Mouse (Mus musculus): ENCODE data around the gene Chl1.

Gene Chl1

DNA sequence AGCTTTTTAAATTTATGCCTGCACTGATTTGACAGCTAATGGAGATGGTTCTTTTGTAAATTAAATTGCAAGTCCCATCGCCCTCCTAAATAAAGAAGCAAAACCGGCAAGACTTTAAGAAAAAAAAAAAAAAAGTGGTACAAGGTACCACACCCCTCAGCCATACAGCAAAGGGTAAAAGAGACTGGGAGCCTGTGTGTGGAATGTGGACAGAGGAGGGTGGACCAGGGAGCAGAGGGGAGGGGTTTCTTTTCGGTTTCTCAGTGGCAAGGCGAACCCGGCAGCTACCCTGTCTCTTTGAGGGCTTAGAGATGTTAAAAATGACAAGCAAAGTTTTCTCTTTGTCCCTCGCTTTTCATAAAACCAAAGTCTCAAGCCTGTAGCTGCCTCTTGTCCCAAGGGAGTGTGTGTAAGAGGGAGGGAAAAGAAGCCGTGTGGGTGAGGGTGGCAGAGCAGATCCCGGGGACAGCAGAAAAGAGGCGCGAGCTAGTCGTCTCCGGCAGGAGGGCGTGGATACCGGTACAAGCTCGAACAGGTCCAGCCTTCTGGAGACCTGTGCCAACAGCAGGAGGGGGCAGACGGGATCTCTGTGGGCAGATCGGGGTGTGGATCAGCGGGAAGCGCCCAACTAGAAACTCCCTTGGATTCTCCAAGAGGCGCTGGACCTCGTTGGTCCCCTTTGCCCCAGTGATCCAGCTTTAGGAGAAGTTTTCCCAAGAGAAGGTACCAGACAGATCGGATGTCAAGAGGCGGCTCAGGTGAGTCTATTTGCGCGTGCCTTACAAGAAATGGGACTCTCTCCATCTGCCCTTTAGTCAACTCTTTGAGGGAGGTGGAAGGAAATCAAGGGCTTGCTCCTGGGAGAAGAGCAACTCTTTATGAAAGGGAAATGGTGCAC lies at the start of gene Chl1:
TSS of gene Chl1 (plus strand) at position 195 of the 898 bp plus-strand sequence.
- peak; percentile 70 to 72 for DNase-seq

DNA sequence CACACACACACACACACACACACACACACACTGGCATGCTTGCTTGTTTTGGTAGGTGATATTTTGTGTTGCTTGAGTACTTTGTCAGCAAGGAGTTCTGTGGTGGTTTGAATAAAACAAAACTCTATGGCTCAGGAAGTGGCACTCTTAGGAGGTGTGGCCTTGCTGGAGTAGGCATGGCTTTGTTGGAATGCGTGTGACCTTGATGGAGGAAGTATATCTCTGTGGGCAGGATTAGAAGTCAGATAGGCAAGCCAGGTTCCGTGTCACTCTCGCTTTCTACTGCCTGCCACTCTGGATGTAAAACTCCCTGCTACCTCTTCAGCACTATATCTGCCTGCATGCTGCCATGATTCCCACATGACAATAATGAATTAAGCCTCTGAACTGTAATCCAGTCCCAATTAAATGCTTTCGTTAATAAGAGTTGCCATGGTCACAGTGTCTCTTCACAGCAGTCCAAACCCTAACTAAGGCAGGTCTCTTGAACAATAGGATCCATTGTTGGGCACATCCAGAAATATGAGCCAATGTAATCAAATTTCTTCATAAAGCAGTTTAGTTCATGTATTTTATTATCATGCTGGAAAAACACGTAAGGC lies 44.8 kb upstream of the Chl1 start:
- no peak for DNase-seq

DNA sequence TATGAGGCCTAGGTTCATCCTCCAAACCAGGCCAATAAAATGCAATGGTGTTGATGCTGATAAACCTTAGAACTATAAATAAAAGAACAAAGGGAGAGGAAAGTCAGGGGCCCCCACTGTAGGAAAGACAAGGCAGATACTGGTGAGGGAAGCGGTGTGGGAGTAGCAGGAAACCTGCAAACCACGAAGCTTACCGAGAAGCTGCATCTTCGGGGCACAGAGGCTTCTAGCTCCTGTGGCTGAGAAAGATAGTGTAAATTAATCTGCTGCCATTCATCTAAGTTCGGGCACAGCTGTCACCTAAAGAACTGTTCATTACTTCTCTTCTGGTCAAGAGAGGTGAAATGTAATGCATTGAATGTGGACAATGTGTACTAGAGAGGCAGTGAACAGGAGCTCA lies 37.1 kb upstream of the Chl1 start:
- no peak for DNase-seq

DNA sequence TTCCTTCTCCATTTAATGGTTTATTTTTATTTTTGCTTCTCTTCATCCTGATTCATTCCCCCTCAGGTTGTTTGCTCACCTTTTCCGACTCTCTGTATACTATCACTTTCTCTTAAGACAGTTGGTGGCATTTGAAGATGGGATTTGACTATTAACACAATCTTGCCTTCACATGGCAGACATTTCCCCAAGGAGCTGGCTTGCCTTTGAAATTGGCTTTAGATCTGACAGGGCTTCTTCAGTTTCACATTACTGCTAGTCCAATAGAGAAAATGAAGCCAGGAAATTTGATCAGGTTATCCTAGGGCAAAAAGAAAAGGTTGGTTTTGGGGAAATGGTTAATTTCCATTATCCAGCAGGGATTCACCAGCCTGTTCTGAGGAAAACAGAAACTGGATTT lies 23.2 kb upstream of the Chl1 start:
- DNase-seq, result no peak

DNA sequence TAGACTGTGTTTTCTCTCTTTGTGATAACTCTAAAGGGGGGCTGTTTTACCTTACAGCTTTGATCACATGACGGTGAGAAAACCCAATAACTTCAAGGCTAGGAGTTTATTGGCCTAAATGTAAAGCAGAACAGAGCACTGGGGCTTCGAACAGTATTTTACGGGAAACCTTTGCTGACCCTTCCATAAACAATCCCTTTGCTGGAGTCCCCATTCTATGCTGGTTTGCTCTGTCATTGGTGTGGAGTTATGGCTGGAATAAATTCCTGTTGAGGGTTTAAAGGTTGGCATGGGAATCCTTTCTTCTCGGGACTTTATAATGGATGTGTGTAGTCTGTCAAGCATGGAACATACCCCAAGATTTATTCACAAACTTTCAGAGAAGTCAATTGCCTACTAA lies 12.0 kb upstream of the Chl1 start:
- no peak for DNase-seq

DNA sequence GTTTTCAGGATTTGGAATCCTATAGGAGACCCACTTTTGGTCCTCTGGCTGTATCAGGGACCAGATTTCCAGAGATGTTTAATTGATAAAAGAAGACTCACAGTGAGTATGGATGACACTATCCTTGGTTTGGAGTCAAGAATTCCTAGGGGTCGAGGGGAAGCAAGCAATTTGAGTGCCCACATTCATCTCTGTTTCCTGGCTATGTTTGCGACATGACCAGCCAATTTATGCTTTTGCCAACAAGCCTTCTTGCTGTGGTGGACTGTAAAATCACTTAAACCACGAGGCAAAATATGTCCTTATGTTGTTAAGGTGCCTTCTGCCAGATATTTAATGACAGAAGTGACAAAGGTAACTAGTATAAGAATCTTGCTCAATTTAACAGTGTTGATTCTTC lies 6.3 kb upstream of the Chl1 start:
- DNase-seq, result no peak

DNA sequence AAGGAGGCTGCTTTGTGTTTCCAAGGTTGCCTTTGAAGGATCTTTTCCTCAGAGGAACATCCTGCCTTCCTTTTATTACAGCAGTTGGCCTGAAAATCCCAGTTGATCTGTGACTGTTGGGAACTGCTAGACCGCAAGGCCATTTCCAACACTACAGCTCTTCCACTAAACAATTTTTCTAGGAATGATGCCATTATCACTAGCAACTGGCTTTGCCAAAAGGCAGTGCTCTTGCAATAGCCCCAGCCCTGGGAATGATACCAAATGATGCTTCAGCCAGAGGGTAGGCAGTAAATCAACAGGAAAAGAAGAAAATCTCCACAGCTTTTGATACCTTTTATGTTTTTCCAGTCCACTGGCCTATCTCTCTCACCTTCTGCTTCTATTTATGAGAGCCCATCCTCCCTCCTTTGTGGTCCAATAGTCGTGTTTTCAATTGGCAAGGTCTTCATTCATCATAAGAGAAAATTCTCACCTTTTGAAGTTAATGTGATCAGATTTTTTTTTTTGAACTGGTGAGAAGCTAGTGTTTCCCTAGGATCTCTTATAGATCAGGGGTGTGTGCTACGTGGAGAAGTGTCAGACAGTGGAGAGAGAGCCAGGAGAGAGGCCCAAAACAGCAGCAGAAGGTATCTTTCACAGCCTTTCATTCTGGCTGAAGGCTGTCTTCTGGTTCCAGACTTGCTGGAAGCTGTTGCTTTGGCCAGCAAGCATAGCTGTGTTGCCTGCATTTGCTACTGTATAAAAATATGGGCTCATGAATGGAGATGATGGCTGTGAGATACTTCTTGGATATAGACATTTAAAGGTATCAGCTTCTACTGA lies 2.4 kb upstream of the Chl1 start:
- peak; percentile 22 to 41 for DNase-seq

DNA sequence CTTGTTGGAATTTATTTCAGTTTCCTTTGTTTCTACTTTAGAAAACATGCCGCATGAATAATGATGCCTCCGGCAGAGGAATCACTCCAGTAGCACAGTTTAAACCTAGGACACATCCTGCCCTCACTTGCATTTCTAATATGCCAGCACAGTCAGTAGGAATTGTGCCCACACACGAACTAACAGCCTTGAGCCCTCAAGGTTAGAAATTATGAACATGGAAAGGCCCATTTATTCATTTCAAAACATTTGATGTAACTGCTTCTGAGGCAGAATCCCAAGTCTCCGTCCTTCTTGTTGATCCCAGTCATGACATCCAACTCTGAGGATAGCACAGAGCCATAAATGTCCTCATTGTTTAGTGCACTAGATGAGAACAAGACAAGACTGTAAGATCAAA lies 790 bp upstream of the Chl1 start:
- no peak for DNase-seq

DNA sequence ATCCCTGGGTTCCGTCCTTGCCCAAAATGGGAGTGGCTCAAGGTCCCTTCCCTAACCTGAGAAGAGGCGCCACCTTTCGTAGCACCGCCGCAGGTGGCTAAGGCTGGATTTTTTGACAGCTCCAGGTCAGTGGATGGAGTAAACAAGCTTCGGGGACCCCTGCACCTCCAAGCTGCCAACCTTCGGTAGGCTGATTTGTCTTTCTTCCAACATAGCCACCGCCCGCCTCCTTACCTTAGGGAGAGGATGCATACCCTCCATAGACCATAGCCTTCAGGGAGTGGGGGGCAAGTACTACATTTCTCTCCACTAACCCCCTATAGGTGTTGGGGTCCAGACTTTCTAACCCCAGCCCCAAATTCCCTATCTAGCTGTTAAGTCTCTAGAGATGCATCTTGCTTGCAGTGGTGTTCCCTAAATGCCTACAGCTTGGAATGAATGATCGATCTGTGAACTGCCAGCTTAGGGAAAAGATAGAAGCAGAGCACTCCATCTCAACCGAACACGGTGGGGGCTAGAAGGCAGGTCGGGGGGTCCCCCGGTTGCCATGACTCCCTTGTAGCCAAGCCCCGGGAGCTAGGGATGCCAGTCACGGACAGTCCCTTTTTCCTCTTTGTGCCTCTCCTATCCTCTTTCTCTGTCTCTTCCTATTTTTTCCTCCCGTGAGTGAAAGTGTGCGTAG lies 1.0 kb downstream of the Chl1 start:
- peak; percentile 65 to 69 for DNase-seq

DNA sequence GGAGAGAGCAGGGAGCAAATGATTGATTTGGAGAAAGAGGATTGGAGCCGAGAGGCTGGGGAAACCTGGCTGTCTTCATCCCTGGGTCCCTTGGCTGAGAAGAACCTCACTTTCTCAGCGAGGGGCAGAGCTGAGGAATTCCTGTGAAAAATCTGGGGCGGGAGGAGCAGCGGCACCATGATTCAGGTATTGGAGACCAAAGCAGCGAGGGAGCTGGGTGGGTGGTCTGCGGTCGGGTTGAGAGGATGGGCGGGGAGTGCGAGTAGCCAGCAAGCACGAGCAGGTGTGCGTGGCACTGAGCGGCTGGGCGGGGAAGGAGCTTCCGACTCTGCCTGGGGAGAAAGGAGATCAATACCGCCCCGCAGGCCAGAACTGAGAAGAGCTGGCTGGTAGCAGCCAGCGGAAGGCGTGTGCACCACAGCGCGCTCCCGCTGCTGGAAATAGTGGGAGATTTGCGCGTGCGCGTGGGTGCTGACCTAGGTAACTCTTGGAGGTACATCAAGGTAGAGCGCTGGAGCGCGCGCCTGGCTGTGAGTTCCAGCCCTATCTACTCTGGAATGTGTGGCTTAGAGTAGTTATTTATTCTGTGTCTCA lies 1.7 kb downstream of the Chl1 start:
- DNase-seq, result peak; percentile 87 to 88

DNA sequence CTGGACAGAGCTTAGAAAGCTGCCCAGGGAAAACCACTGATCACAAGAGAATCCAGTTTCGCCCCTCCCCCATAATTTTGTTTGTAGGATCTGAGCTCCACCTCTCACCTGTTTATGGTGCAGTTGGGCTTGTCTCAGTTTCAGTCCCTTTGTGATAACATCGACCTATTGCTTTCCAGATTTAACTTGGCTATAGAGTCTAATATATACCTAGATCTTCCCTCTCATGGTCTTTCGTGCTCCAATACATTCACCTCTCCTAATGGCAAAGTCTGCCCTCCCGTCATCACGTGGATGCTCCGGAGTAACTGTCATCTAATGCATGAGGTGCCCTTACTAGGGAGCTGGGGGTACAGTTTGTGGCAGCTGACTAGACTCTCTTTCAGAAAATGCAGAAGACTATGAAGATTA lies 2.5 kb downstream of the Chl1 start:
- DNase-seq, result peak; percentile 33 to 57

DNA sequence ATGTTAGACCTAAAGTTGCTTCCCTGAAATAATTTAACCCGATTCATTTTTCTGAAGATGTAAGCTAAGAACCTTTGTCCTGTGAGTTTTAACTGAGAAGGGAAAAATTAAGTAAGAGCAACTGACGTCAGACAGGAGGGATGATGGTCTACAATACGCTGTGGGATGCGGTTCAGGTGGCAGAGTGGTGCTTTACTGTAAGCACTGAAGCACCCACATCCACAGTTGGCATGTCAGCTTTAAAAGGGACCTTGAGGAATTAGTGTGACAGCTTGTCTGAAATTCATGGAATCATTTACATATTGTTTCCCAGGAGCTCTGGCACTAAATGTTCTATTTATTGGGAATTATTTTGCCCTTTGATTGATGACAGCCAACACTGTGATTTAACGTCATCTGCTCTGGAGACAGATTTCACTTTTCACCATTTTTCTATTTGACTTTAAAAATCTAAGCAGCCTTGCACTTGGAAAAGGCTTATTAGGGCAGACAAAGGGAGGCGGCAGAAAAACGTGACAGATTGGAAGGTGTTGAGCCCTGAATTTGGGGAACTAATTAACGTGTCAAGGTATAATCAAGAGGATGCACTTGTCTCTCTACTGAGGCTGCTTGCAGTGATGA lies 3.3 kb downstream of the Chl1 start:
- DNase-seq, result peak in 1 of 2 experiments; percentile 41

DNA sequence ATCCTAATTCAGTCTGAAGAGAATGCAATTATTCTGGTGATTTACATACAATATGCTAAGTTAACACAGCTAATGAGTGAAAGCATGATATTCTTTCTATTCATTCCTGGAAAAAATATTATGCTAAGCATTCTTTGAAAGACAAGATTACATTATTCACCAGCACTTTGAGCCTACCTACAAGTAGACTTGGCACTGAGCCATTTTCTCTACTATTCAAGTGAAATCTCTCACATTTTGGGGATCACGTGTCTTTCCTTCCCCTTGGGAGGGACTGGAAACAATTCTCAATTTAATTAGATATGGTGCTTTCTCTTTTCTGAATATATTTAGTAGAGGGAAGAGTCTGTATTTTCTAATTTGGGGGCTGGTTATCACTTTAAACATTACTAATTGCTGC lies 4.0 kb downstream of the Chl1 start:
- DNase-seq, result no peak

DNA sequence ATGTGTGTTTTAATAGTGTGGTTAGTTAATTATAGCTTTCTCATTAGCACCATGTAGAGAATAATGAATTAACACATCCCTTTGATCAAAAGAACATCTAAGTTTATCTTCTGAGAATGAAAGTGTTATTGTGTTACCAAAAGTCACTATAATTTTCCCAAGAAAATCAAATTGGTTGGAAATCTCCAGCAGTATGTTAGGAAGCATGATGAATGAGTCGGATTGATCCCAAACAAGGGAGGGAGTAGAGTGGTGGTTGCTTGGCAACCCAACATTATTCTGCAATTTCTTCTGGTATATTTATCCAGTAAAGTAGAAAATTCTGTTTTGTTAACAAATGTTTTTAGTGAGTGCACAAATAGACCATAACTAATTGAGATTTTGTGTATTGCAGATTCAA lies 4.4 kb downstream of the Chl1 start:
- DNase-seq, result no peak

DNA sequence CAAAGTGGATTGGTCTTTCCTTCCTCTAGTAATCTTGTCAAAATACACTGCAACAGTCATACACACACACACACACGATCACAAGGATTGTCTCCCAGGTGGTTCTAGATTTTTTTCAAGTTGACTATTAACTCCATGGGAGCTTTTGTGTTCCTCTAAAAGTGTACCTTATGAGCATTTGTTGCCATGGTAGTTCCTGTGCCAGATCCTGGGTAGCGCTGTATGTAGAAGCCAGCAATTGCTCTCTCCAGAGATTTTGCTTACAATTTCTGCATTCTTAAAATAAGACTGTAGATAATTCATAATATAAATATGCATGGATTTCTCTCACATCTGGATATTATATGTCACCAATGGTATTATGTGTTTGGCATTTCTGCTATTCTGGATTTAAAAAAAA lies 9.2 kb downstream of the Chl1 start:
- peak; percentile 20 to 45 for DNase-seq

DNA sequence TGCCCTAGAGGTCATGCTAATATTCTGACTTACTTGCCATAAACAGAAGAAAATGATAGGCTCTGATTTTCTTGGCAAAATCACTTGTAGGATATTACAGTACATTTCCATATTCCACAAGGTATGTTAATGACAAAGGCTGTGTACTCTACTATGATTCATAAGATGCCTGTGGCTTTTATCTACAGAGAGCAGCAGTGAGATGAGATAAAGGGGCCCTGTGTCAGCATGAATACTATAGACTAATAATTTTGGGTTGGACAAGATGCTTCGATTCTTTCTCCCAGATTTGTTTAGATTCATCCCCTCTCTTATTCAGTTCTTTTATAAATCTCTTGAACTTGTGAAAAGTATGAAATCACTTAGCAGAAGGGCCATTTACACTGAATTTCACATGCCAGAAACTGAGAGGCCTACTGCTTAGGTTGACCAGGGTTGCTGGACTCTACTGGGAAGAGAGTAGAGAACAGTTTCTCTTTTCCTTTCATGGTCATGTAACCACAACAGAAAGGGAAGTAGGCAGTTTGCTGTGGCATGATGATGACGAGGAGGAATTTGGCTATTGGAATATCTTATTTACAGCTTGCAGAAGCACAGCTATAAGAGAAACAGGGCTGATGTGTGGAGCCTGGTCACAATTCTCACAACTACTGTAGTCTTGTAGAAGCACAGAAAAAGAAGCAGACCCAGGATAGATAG lies 15.1 kb downstream of the Chl1 start:
- no peak for DNase-seq

DNA sequence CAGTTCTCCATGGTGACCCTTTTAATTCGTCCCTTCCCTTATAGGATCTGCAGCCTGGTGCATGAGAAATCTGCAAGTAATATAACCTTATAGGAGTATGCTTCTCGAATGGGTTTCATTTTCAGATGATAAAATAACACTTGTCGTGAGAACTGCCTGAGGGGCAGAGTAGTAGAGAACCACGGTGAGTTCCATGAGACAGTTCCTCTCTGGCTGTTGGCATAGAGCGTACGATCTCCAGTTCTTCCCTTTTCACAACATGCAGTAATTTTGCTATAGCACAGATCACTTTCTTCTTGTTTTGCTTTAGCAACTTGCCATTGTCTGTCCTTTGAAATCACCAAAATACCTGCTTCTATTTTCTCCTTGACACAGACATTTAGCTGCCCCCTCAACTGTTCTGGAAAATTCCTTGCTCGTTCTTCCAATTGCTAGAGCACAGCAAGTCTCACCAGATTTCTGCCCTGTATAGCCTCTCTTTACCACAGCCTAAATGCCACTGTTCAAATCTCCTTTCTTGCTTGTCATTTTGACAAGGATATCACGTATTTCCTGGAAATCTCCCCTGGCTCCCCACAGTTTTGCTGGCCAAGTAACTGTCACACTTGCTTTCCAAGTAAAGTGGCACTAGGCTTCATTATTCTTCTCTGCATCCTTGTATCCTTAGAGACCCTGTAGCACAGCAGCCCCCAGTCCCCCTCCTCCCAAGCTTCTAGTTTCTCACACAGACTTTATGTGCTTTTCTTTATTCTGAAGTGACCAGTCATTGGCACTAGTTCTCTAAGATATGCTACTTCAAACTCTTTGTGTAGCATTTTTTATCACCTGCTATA lies 16.8 kb downstream of the Chl1 start:
- DNase-seq, result no peak

DNA sequence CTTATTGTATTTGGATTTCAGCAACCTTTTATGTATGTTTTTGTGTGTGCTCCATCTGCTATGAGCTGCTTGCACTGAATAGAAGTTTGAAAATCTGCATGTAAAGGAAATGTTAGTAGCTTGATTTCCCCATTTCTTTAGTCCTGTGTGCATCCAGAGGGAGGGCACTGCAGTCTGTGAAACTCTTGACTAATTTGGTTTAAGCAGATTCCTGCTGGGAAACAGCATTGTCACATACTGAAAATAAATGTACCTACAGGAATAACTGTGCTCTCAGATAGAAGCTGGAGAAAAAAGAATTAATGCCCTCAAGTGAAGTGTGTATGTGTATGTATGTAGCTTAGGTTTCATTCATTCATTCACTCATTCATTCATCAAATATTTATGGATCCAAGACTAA lies 22.7 kb downstream of the Chl1 start:
- DNase-seq, result no peak

DNA sequence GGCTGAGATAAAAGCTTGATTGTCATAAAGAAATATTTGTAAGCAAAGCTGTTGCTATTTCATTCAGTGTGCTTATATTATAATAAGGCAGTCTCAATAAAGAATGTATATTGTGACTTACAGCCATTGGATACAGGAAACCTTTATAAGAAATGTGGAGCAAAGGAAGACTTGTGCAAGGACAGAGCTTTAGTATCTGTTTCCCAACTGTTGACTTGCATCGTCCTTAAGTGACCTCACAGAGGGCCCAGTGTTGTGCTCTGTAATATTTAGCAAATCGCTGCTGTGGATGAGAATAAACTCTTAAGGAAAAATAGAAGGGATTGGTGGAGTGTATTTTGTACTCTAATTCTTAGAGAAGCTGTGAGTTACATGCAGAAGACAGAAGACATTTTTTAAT lies 23.6 kb downstream of the Chl1 start:
- DNase-seq, result no peak

DNA sequence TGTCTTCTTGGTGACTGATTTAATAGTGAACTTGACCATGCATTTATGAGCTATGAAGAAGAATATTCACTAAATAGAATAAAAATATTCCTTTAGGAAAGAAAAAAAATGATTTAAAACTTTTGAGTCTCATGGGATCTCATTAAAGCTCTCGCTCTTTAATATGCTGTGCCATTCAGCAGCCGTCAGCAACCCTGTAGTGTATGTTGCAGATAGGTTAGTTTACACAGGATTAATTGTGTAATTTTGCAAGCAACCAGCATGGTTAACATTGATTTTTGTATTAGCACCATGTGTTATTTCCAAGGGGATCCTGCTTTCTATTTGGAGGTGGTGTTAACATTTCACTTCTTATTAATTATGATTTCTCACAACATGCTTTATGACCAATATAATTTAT lies 32.2 kb downstream of the Chl1 start:
- no peak for DNase-seq

DNA sequence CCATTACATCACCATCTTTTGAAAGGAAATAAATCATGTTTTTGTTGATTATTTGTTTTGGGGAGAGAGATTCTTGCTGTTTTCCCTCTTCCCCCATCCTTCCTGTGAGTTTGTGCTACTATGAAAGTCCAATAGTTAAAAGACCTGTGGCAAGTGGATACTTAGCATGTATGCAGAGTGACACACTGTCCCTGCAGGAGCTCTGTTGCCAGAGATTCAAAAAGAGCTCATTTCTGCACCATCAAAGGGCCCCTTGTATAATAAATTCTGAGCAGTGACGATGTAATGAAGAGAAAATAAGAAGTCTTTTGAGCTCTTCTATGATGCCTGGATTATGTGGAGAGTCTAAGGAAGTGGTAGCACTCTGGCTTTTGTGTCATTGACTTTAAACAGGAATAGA lies 33.4 kb downstream of the Chl1 start:
- DNase-seq, result no peak

Measured in cerebellum, postnatal 36 days (tissue).